8 mouse cellular contexts compared by ENCODE assay signal in the genomic region with DNA sequence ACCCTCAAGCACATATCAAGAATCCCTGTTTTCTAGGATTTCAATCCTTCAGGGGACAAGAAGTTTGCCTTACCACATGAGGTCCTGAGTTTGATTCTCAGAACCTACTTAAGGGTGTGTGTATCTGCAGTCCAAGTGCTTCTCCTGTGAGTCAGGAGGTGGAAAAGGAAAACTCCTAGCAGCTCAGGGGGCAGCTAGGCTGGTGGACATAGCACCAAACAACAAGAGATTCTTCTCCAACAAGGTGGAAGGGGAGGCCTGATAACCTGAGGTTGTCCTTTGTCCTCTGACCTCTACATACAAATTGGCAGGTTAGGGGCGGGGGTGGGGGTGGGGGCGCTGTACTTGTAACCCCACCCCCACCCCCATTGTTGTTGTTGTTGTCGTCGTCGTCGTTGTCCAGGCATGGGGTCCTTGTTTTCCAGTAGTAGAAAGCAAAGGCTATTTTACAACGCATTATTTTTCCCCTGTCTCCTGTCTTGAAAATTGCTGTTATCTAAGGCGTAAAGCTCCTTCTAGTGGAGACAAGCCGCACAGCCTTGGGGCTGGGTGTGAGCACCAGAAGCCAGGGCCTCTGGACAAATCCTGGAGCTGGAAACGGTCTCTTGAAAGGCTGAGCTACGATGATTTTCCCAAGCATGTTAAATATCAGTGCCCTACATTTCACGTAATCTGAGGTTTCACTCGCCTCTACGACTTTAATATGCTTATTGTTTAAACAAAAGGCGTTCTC. TPM values are rescaled to one million over a fixed set of nuclear protein-coding genes. Genes with fewer than 3 reads are reported as not detected.
DNase-seq lines count a peak whose midpoint lies in the region; ATAC-seq lines count a peak whose summit lies in the region.

No protein-coding gene starts in this region.

- peak overlapping the region; percentile 42 for H3K4me3 ChIP-seq in hindbrain, embryonic 10.5 days

- WGBS in hindbrain, embryonic 10.5 days, result 2% methylated on average over 15 of the region's 15 CpGs

- H3K36me3 ChIP-seq in hindbrain, embryonic 10.5 days, result no peaks in the 10 kb centered on the region

- H3K27ac ChIP-seq in hindbrain, embryonic 10.5 days, result peak overlapping the region; percentile 77

- peak; percentile 98 for ATAC-seq in frontal cortex, adult (ENCODE audit: low TSS enrichment)

- peaks cover 30% of the 10 kb centered on the region for H3K4me1 ChIP-seq in hindbrain, embryonic 10.5 days (replicated peaks)

- H3K9me3 ChIP-seq in hindbrain, embryonic 10.5 days, result no peaks in the 10 kb centered on the region

- 0 out of 2 replicates have a peak, but pooled peaks cover 4% of the 10 kb centered on the region for H3K27me3 ChIP-seq in hindbrain, embryonic 10.5 days (ENCODE audit: insufficient read depth, poor library complexity, severe bottlenecking)

- DNase-seq in NIH3T3 (ENCODE audit: low read depth), result peak; percentile 91
- DNase-seq in cerebellum, adult 9-10 months, result peak; percentile 86
- DNase-seq in hindbrain, embryonic 10.5 days (ENCODE audit: low spot score), result peak; percentile 68
- peak; percentile 66 to 72 for DNase-seq in layer of hippocampus, postnatal 14 days (ENCODE audit: low spot score in 2 of 2)
- peak; percentile 88 for DNase-seq in lung, postnatal 10 days
- peak; percentile 33 for DNase-seq in retina, adult 2 months (ENCODE audit: low read depth, low spot score)
- DNase-seq in thymus, postnatal 36 days, result peak; percentile 26

RNA-seq across cellular contexts. Expression of gene Klhl7, which starts 23.3 kb away (rescaled TPM):
- polyA plus RNA-seq in hindbrain, embryonic 10.5 days (2016; fragmentation: Nextera tagmentation; extraction: Ambion mirVana), result 59.0 and 60.0 TPM in 2 replicates
- total RNA-seq in layer of hippocampus, postnatal 14 days (2021), result 100 to 1,000 TPM; 101 to 113 TPM

RNA-seq across cellular contexts. Expression of gene Fam126a, which starts 46.7 kb away (rescaled TPM):
- 27.8 and 28.5 TPM in 2 replicates for polyA plus RNA-seq in hindbrain, embryonic 10.5 days (2016; fragmentation: Nextera tagmentation; extraction: Ambion mirVana)
- total RNA-seq in layer of hippocampus, postnatal 14 days (2021), result 10 to 100 TPM; 26.7 to 30.2 TPM

Comparison
In these comparisons a context has a peak if more than half of its experiments do, and no peak if none do; other contexts are left out.
1. Peak in every context shown above with its lines: DNase-seq, ATAC-seq, H3K4me3 ChIP-seq and H3K27ac ChIP-seq.
2. DNase-seq: peak in every context shown above with its lines; median percentile 91 in NIH3T3; 88 in lung, postnatal 10 days; 86 in cerebellum, adult 9-10 months; 69 in layer of hippocampus, postnatal 14 days; 68 in hindbrain, embryonic 10.5 days; 33 in retina, adult 2 months; 26 in thymus, postnatal 36 days.